Comparison of ENCODE assay signal across 27 mouse cellular contexts in genomic region chr11:100820047-100820446, GRCm38 (mm10). TPM values are rescaled to one million over a fixed set of nuclear protein-coding genes. Genes with fewer than 3 reads are reported as not detected.
DNase-seq lines count a peak whose midpoint lies in the region; ATAC-seq lines count a peak whose summit lies in the region.
"Had no signal": no experiment of that assay in that cellular context is flagged by ENCODE, and none has a peak within 500 bp of the region (broad histone marks: within the 10 kb centered on the region; RNA-seq: fewer than 3 reads in every experiment).

No protein-coding gene starts in this region.

- no peak overlapping the region for H3K4me3 ChIP-seq in liver, embryonic 12.5 days
- no peak overlapping the region for H3K4me3 ChIP-seq in liver, embryonic 11.5 days (ENCODE audit: low read depth, low read length)
- H3K4me3 ChIP-seq in liver, embryonic 15.5 days (replicated peaks) = no peak overlapping the region
- H3K4me3 ChIP-seq: forebrain, embryonic 12.5 days; heart, embryonic 12.5 days; intestine, embryonic 15.5 days; left cerebral cortex, adult 2 months; limb, embryonic 15.5 days; midbrain, embryonic 12.5 days; neural tube, embryonic 12.5 days had no signal

- H3K9me3 ChIP-seq in liver, embryonic 12.5 days (replicated peaks) = no peaks in the 10 kb centered on the region
- H3K9me3 ChIP-seq in liver, embryonic 11.5 days (ENCODE audit: control insufficient read depth, low read length) = no peaks in the 10 kb centered on the region
- H3K9me3 ChIP-seq in liver, embryonic 15.5 days (replicated peaks) = no peaks in the 10 kb centered on the region
- H3K9me3 ChIP-seq: forebrain, embryonic 12.5 days; heart, embryonic 12.5 days; intestine, embryonic 15.5 days; limb, embryonic 15.5 days; midbrain, embryonic 12.5 days; neural tube, embryonic 12.5 days had no signal

- DNase-seq in embryo, embryonic 11 days = peak; percentile 18
- DNase-seq in embryo, embryonic 9.5 days (ENCODE audit: extremely low spot score) = no peak
- no peak for DNase-seq in liver, embryonic 11.5 days (ENCODE audit: low spot score)
- peak; percentile 73 for DNase-seq in hindlimb bud, embryonic 11.5 days (ENCODE audit: extremely low spot score, low read depth, low spot score)
- DNase-seq in left cerebral cortex, adult 8-10 months (ENCODE audit: low spot score in 2 of 2) = no peak
- DNase-seq in cerebellum, adult 11-12 months = no peak
- DNase-seq: adrenal gland, postnatal 10 days; cerebellum, adult 9-11 months; kidney, postnatal 36 days had no signal

- H3K4me2 ChIP-seq in liver, embryonic 12.5 days = peak overlapping the region; percentile 32
- no peak overlapping the region for H3K4me2 ChIP-seq in liver, embryonic 11.5 days
- H3K4me2 ChIP-seq in liver, embryonic 15.5 days = no peak overlapping the region
- H3K4me2 ChIP-seq: forebrain, embryonic 12.5 days; heart, embryonic 12.5 days; hindbrain, embryonic 14.5 days; intestine, embryonic 15.5 days; limb, embryonic 15.5 days; midbrain, embryonic 12.5 days; neural tube, embryonic 12.5 days had no signal

- H3K4me1 ChIP-seq in liver, embryonic 12.5 days = peaks cover 92% of the 10 kb centered on the region
- H3K4me1 ChIP-seq in liver, embryonic 11.5 days (replicated peaks; ENCODE audit: control insufficient read depth, insufficient read depth, low read length) = peaks cover 81% of the 10 kb centered on the region
- H3K4me1 ChIP-seq in liver, embryonic 15.5 days (replicated peaks) = peaks cover 96% of the 10 kb centered on the region
- H3K4me1 ChIP-seq: forebrain, embryonic 12.5 days had no signal

- H3K9ac ChIP-seq in liver, embryonic 12.5 days = no peak overlapping the region
- no peak overlapping the region for H3K9ac ChIP-seq in liver, embryonic 11.5 days (ENCODE audit: low read depth, low read length)
- H3K9ac ChIP-seq in liver, embryonic 15.5 days = no peak overlapping the region
- H3K9ac ChIP-seq: forebrain, embryonic 12.5 days; heart, embryonic 12.5 days; hindbrain, embryonic 14.5 days; intestine, embryonic 15.5 days; limb, embryonic 15.5 days; midbrain, embryonic 12.5 days; neural tube, embryonic 12.5 days had no signal

- H3K36me3 ChIP-seq in liver, embryonic 12.5 days = no peaks in the 10 kb centered on the region
- H3K36me3 ChIP-seq in liver, embryonic 11.5 days (ENCODE audit: control insufficient read depth, insufficient read depth, low read length) = no peaks in the 10 kb centered on the region
- H3K36me3 ChIP-seq in liver, embryonic 15.5 days (replicated peaks) = no peaks in the 10 kb centered on the region
- H3K36me3 ChIP-seq: forebrain, embryonic 12.5 days; heart, embryonic 12.5 days; intestine, embryonic 15.5 days; limb, embryonic 15.5 days; midbrain, embryonic 12.5 days; neural tube, embryonic 12.5 days had no signal

- ATAC-seq in liver, embryonic 12.5 days = no peak
- ATAC-seq in liver, embryonic 11.5 days (replicated peaks; ENCODE audit: low FRiP score) = no peak
- no peak for ATAC-seq in liver, embryonic 15.5 days (ENCODE audit: insufficient read depth)
- ATAC-seq: activated CD4-positive, CD25-positive, alpha-beta regulatory T cell, adult 4 months; intestine, embryonic 15.5 days; lung, postnatal 0 days had no signal

- no peaks in the 10 kb centered on the region for H3K27me3 ChIP-seq in liver, embryonic 12.5 days (replicated peaks)
- H3K27me3 ChIP-seq in liver, embryonic 11.5 days (replicated peaks; ENCODE audit: control insufficient read depth, insufficient read depth, low read length) = no peaks in the 10 kb centered on the region
- no peaks in the 10 kb centered on the region for H3K27me3 ChIP-seq in liver, embryonic 15.5 days
- H3K27me3 ChIP-seq: forebrain, embryonic 12.5 days; heart, embryonic 12.5 days; intestine, embryonic 15.5 days; limb, embryonic 15.5 days; midbrain, embryonic 12.5 days; neural tube, embryonic 12.5 days had no signal

- 81% methylated on average over 8 of the region's 8 CpGs for WGBS in liver, embryonic 12.5 days (ENCODE audit: insufficient replicate concordance)
- 86% methylated on average over 8 of the region's 8 CpGs for WGBS in liver, embryonic 11.5 days
- WGBS in liver, embryonic 15.5 days (ENCODE audit: insufficient replicate concordance) = 73% methylated on average over 8 of the region's 8 CpGs

- H3K27ac ChIP-seq in liver, embryonic 12.5 days = 0 out of 2 replicates have a peak overlapping the region, but pooled peaks have one; percentile 18
- no peak overlapping the region for H3K27ac ChIP-seq in liver, embryonic 11.5 days (ENCODE audit: low read depth, low read length)
- peak overlapping the region; percentile 53; the same call in 1 of the 2 replicates for H3K27ac ChIP-seq in liver, embryonic 15.5 days (replicated peaks)
- H3K27ac ChIP-seq: forebrain, embryonic 12.5 days; hindbrain, embryonic 14.5 days; intestine, embryonic 15.5 days; left cerebral cortex, adult 2 months; limb, embryonic 15.5 days; midbrain, embryonic 12.5 days; neural tube, embryonic 12.5 days had no signal

RNA-seq across cellular contexts. Expression of gene Stat5b, which starts 30.5 kb away (rescaled TPM):
- 31.6 and 33.7 TPM in 2 replicates for polyA plus RNA-seq in liver, embryonic 12.5 days (2016; fragmentation: Nextera tagmentation; extraction: Ambion mirVana)
- 46.0 and 50.1 TPM in 2 replicates for polyA plus RNA-seq in liver, embryonic 11.5 days (2014; fragmentation: Nextera tagmentation; extraction: Ambion mirVana)
- polyA plus RNA-seq in liver, embryonic 15.5 days (2015; fragmentation: Nextera tagmentation; extraction: Ambion mirVana) = 20.6 and 22.5 TPM in 2 replicates
- 10 to 100 TPM; 26.8 to 30.9 (median 30.6) TPM for total RNA-seq in left cerebral cortex, adult 8-10 months (2022)

RNA-seq across cellular contexts. Expression of gene Stat5a, which starts 39.1 kb away (rescaled TPM):
- polyA plus RNA-seq in liver, embryonic 12.5 days (2016; fragmentation: Nextera tagmentation; extraction: Ambion mirVana) = 16.0 and 17.7 TPM in 2 replicates
- 26.3 and 27.8 TPM in 2 replicates for polyA plus RNA-seq in liver, embryonic 11.5 days (2014; fragmentation: Nextera tagmentation; extraction: Ambion mirVana)
- polyA plus RNA-seq in liver, embryonic 15.5 days (2015; fragmentation: Nextera tagmentation; extraction: Ambion mirVana) = 8.2 and 8.7 TPM in 2 replicates
- total RNA-seq in left cerebral cortex, adult 8-10 months (2022) = 1 to 10 TPM; 2.0 to 2.8 (median 2.1) TPM

RNA-seq across cellular contexts. Expression of gene Ghdc, which starts 49.3 kb away (rescaled TPM):
- polyA plus RNA-seq in liver, embryonic 12.5 days (2016; fragmentation: Nextera tagmentation; extraction: Ambion mirVana) = 2.1 and 2.4 TPM in 2 replicates
- 3.1 and 3.8 TPM in 2 replicates for polyA plus RNA-seq in liver, embryonic 11.5 days (2014; fragmentation: Nextera tagmentation; extraction: Ambion mirVana)
- 1.5 and 1.9 TPM in 2 replicates for polyA plus RNA-seq in liver, embryonic 15.5 days (2015; fragmentation: Nextera tagmentation; extraction: Ambion mirVana)
- 1 to 10 TPM; 6.6 to 9.2 (median 8.0) TPM for total RNA-seq in left cerebral cortex, adult 8-10 months (2022)

RNA-seq across cellular contexts. Expression of gene Hcrt, which starts 57.3 kb away (rescaled TPM):
- not detected in 2 replicates for polyA plus RNA-seq in liver, embryonic 12.5 days (2016; fragmentation: Nextera tagmentation; extraction: Ambion mirVana)
- polyA plus RNA-seq in liver, embryonic 11.5 days (2014; fragmentation: Nextera tagmentation; extraction: Ambion mirVana) = not detected in 2 replicates
- polyA plus RNA-seq in liver, embryonic 15.5 days (2015; fragmentation: Nextera tagmentation; extraction: Ambion mirVana) = not detected in 2 replicates
- not detected for total RNA-seq in left cerebral cortex, adult 8-10 months (2022)
- total RNA-seq: adrenal gland, postnatal 10 days; heart, postnatal 25 days; left cerebral cortex, adult 2 months; megakaryocyte progenitor cell, adult 5-6 weeks had no signal
- polyA plus RNA-seq: activated CD4-positive, CD25-positive, alpha-beta regulatory T cell, adult 4 months; gonadal fat pad, adult 2 months; heart, embryonic 12.5 days; hindbrain, embryonic 14.5 days; intestine, embryonic 15.5 days; kidney, embryonic 14.5 days; limb, embryonic 15.5 days; lung, postnatal 0 days; midbrain, embryonic 12.5 days; stomach, embryonic 14.5 days; urinary bladder, adult 2 months had no signal

Comparison
In these comparisons a context has a peak if more than half of its experiments do, and no peak if none do; other contexts are left out.
1. DNase-seq: peak in embryo, embryonic 11 days (single experiment) and hindlimb bud, embryonic 11.5 days (single experiment); none in embryo, embryonic 9.5 days (single experiment), liver, embryonic 11.5 days (single experiment), left cerebral cortex, adult 8-10 months (0 of 2) and cerebellum, adult 11-12 months (single experiment).